Mouse (Mus musculus) sigmoid colon, adult 10 weeks (tissue): Measurements from ENCODE around the gene 1700067K01Rik. TPM values are rescaled to one million over a fixed set of nuclear protein-coding genes. Genes with fewer than 3 reads are reported as not detected.

Experiments
- polyA plus RNA-seq: library from polyadenylated mRNA; stranded (reverse); fragments of 350-450 nt; fragmentation: Illumina TruSeq; extraction: RNeasy Lipid Tissue Mini Kit (QIAGEN cat#74804); gene quantifications from one replicate; pipeline ENCODE4 v1.2.3, GENCODE M21; 2014; ENCODE audit warnings: low read depth, low replicate concordance

1700067K01Rik gene
- not detected for polyA plus RNA-seq

GRCm38 (mm10) chr8:84001281-84002000, at the start of gene 1700067K01Rik:
TSS of gene 1700067K01Rik (plus strand) at chr8:84001502.

GRCm38 (mm10) chr8:83955106-83955957, 46.0 kb upstream of the 1700067K01Rik start, which contains the start of the genes Gm10644 and Asf1b:
TSS of gene Gm10644 (minus strand) at chr8:83955205.
TSS of gene Asf1b (plus strand) at chr8:83955507.

GRCm38 (mm10) chr8:83972150-83973120, 28.9 kb upstream of the 1700067K01Rik start, which contains the start of gene Prkaca:
TSS of gene Prkaca (plus strand) at chr8:83972993.

GRCm38 (mm10) chr8:83997511-83998141, 3.7 kb upstream of the 1700067K01Rik start, which contains the start of gene Samd1:
TSS of gene Samd1 (plus strand) at chr8:83997672.

GRCm38 (mm10) chr8:84011705-84012498, 10.6 kb downstream of the 1700067K01Rik start, which contains the start of gene 2210011C24Rik:
TSS of gene 2210011C24Rik (minus strand) at chr8:84012171.

GRCm38 (mm10) chr8:84021096-84021495, 19.8 kb downstream of the 1700067K01Rik start, which contains the start of gene Palm3:
TSS of gene Palm3 (plus strand) at chr8:84021471.

GRCm38 (mm10) chr8:84042066-84042947, 41.0 kb downstream of the 1700067K01Rik start, which contains the start of gene Il27ra:
TSS of gene Il27ra (minus strand) at chr8:84042589.

GRCm38 (mm10) chr8:84044900-84045299, 43.6 kb downstream of the 1700067K01Rik start, which contains the start of gene Rln3:
TSS of gene Rln3 (minus strand) at chr8:84045000.

Other genes with a start within 250 kb of the 1700067K01Rik start
- 1.6 TPM for gene Adgrl1, start 101.4 kb upstream of the 1700067K01Rik start, polyA plus RNA-seq
- gene Gm10644, start 46.3 kb upstream of the 1700067K01Rik start, polyA plus RNA-seq = not detected
- gene Asf1b, start 46.0 kb upstream of the 1700067K01Rik start, polyA plus RNA-seq = 4.7 TPM
- gene Prkaca, start 28.5 kb upstream of the 1700067K01Rik start, polyA plus RNA-seq = 16.0 TPM
- 4.5 TPM for gene Samd1, start 3.8 kb upstream of the 1700067K01Rik start, polyA plus RNA-seq
- 10.3 TPM for gene 2210011C24Rik, start 10.7 kb downstream of the 1700067K01Rik start, polyA plus RNA-seq
- gene Palm3, start 20.0 kb downstream of the 1700067K01Rik start, polyA plus RNA-seq = 0.16 TPM
- 0.13 TPM for gene Il27ra, start 41.1 kb downstream of the 1700067K01Rik start, polyA plus RNA-seq
- gene Rln3, start 43.5 kb downstream of the 1700067K01Rik start, polyA plus RNA-seq = not detected
- 2.2 TPM for gene Gm10643, start 63.6 kb downstream of the 1700067K01Rik start, polyA plus RNA-seq
- 1.6 TPM for gene Rfx1, start 65.3 kb downstream of the 1700067K01Rik start, polyA plus RNA-seq
- 4.3 TPM for gene Dcaf15, start 103.3 kb downstream of the 1700067K01Rik start, polyA plus RNA-seq
- gene Podnl1, start 124.5 kb downstream of the 1700067K01Rik start, polyA plus RNA-seq = not detected
- gene Cc2d1a, start 146.4 kb downstream of the 1700067K01Rik start, polyA plus RNA-seq = 0.47 TPM
- gene 4930432K21Rik, start 146.5 kb downstream of the 1700067K01Rik start, polyA plus RNA-seq = not detected
- gene Nanos3, start 183.7 kb downstream of the 1700067K01Rik start, polyA plus RNA-seq = not detected
- 0.25 TPM for gene Zswim4, start 235.6 kb downstream of the 1700067K01Rik start, polyA plus RNA-seq
- gene D8Ertd738e, start 248.2 kb downstream of the 1700067K01Rik start, polyA plus RNA-seq = 1.8 TPM